Mouse (Mus musculus) limb, embryonic 11.5 days (tissue): ENCODE measurements around the gene Atg7. TPM values are rescaled to one million over a fixed set of nuclear protein-coding genes. Genes with fewer than 3 reads are reported as not detected.

ENCODE experiments used
- ATAC-seq: fragments of 200-750 bp; cut with Nextera tagmentation; 2 replicates; pipeline ENCODE4 v1.8.0; 2017; ENCODE audit warnings: low read depth; ENCODE audit not compliant: insufficient number of reproducible peaks, low FRiP score, low TSS enrichment
- DNase-seq: peaks from one replicate; pipeline ENCODE4 v3.0.0-alpha.2; 2015; ENCODE audit warnings: low spot score
- H3K27ac ChIP-seq: fragments of 300-500 bp; sonication (generic); replicated peaks from 2 replicates; pipeline ENCODE4 v1.5.1; 2014; ENCODE audit warnings: low read depth, mild to moderate bottlenecking, low read length
- H3K27me3 ChIP-seq: fragments of 300-500 bp; sonication (generic); 2 replicates; pipeline ENCODE4 v1.6.1; 2014; ENCODE audit warnings: mild to moderate bottlenecking, low read length, mixed read lengths; ENCODE audit not compliant: control insufficient read depth, insufficient read depth
- H3K36me3 ChIP-seq: fragments of 300-500 bp; sonication (generic); 2 replicates; pipeline ENCODE4 v1.6.1; 2014; ENCODE audit warnings: mild to moderate bottlenecking, low read length, moderate library complexity, mixed read lengths; ENCODE audit not compliant: control insufficient read depth, insufficient read depth
- H3K4me1 ChIP-seq: fragments of 300-500 bp; sonication (generic); 2 replicates; pipeline ENCODE4 v1.6.1; 2014; ENCODE audit warnings: low read length, mixed read lengths; ENCODE audit not compliant: control insufficient read depth, insufficient read depth
- H3K4me2 ChIP-seq: fragments of 300-500 bp; sonication (generic); 2 replicates; pipeline ENCODE4 v1.6.1; 2014; ENCODE audit warnings: low read depth, mild to moderate bottlenecking, moderate library complexity; ENCODE audit not compliant: severe bottlenecking
- H3K4me3 ChIP-seq: fragments of 300-500 bp; sonication (generic); 2 replicates; pipeline ENCODE4 v1.5.1; 2014; ENCODE audit warnings: low read depth, low read length
- H3K9ac ChIP-seq: fragments of 300-500 bp; sonication (generic); 2 replicates; pipeline ENCODE4 v1.6.1; 2014; ENCODE audit warnings: mild to moderate bottlenecking, low read length
- H3K9me3 ChIP-seq: fragments of 300-500 bp; sonication (generic); 2 replicates; pipeline ENCODE4 v1.6.1; 2016; ENCODE audit warnings: low read length; ENCODE audit not compliant: control insufficient read depth
- WGBS: fragments of 180-500 bp; shearing (Covaris S2); extraction: QIAGEN DNeasy Blood & Tissue Kit; methylation state at CpG from one replicate; pipeline ENCODE4 v1.1.7; 2014; 5-methylcytosine and 5-hydroxymethylcytosine counted together
- polyA plus RNA-seq: library from polyadenylated mRNA; unstranded; fragments of >200 nt; fragmentation: Nextera tagmentation; extraction: Ambion mirVana; gene quantifications from 2 replicates; pipeline ENCODE4 v1.2.1, GENCODE M21; 2014

The Atg7 gene
- polyA plus RNA-seq, 1 experiment from 2014 or later = 18.9 TPM

GRCm38 (mm10) chr6:114674771-114675170 lies 31.9 kb downstream of the Atg7 start:
- H3K4me2 ChIP-seq = no peak overlapping the region
- H3K9ac ChIP-seq = no peak overlapping the region
- peaks cover 3% of the 10 kb centered on the region; the same call in 1 of the 2 replicates for H3K9me3 ChIP-seq
- no peaks in the 10 kb centered on the region for H3K4me1 ChIP-seq
- H3K27me3 ChIP-seq = no peaks in the 10 kb centered on the region
- H3K27ac ChIP-seq = no peak overlapping the region
- no peak for DNase-seq
- no peaks in the 10 kb centered on the region for H3K36me3 ChIP-seq
- no peak for ATAC-seq
- no peak overlapping the region for H3K4me3 ChIP-seq

- H3K9me3 ChIP-seq = peaks cover 3% of the 10 kb centered on the region; the same call in 1 of the 2 replicates
- DNase-seq (no peak), ATAC-seq (no peak)
- no peaks in the 10 kb centered on the region for H3K36me3 ChIP-seq
- H3K9ac ChIP-seq = no peak overlapping the region
- H3K27me3 ChIP-seq = no peaks in the 10 kb centered on the region
- 40% methylated on average over 5 of the region's 5 CpGs for WGBS
- H3K27ac ChIP-seq = no peak overlapping the region
- H3K4me3 ChIP-seq = no peak overlapping the region
- no peak overlapping the region for H3K4me2 ChIP-seq
- H3K4me1 ChIP-seq = no peaks in the 10 kb centered on the region
Measured at GRCm38 (mm10) chr6:114676091-114676490, 33.2 kb downstream of the Atg7 start.

GRCm38 (mm10) chr6:114682092-114682711 lies 39.3 kb downstream of the Atg7 start:
- Histone ChIP-seq H3K4me3 (no peak overlapping the region), H3K4me1 (no peaks in the 10 kb centered on the region), H3K9ac (no peak overlapping the region), H3K9me3 (no peaks in the 10 kb centered on the region), H3K36me3 (no peaks in the 10 kb centered on the region), H3K27me3 (no peaks in the 10 kb centered on the region), H3K4me2 (no peak overlapping the region), H3K27ac (no peak overlapping the region)
- DNase-seq = no peak
- WGBS = 60% methylated on average over 9 of the region's 9 CpGs
- no peak for ATAC-seq

- H3K9me3 ChIP-seq = no peaks in the 10 kb centered on the region
- H3K27me3 ChIP-seq = no peaks in the 10 kb centered on the region
- ATAC-seq (no peak), DNase-seq (no peak)
- H3K4me3 ChIP-seq = no peak overlapping the region
- H3K4me1 ChIP-seq = no peaks in the 10 kb centered on the region
- H3K36me3 ChIP-seq = no peaks in the 10 kb centered on the region
- 76% methylated on average over 1 of the region's 1 CpGs for WGBS
- no peak overlapping the region for H3K27ac ChIP-seq
- no peak overlapping the region for H3K4me2 ChIP-seq
- no peak overlapping the region for H3K9ac ChIP-seq
Measured at GRCm38 (mm10) chr6:114683741-114684140, 40.8 kb downstream of the Atg7 start.

GRCm38 (mm10) chr6:114684407-114684806 lies 41.5 kb downstream of the Atg7 start:
- Histone ChIP-seq H3K4me1 (no peaks in the 10 kb centered on the region), H3K9ac (no peak overlapping the region), H3K4me3 (no peak overlapping the region), H3K9me3 (no peaks in the 10 kb centered on the region), H3K4me2 (no peak overlapping the region), H3K36me3 (no peaks in the 10 kb centered on the region), H3K27me3 (no peaks in the 10 kb centered on the region), H3K27ac (no peak overlapping the region)
- 39% methylated on average over 3 of the region's 3 CpGs for WGBS
- ATAC-seq (no peak), DNase-seq (no peak)

- Histone ChIP-seq H3K4me1 (no peaks in the 10 kb centered on the region), H3K27me3 (no peaks in the 10 kb centered on the region), H3K9me3 (no peaks in the 10 kb centered on the region), H3K4me2 (no peak overlapping the region), H3K36me3 (no peaks in the 10 kb centered on the region), H3K4me3 (no peak overlapping the region), H3K9ac (no peak overlapping the region), H3K27ac (no peak overlapping the region)
- 87% methylated on average over 1 of the region's 1 CpGs for WGBS
- ATAC-seq (no peak), DNase-seq (no peak)
Measured at GRCm38 (mm10) chr6:114685412-114685811, 42.5 kb downstream of the Atg7 start.

- H3K27me3 ChIP-seq = no peaks in the 10 kb centered on the region
- ATAC-seq = no peak
- H3K9ac ChIP-seq = no peak overlapping the region
- H3K4me1 ChIP-seq = no peaks in the 10 kb centered on the region
- H3K4me2 ChIP-seq = no peak overlapping the region
- 100% methylated on average over 1 of the region's 1 CpGs for WGBS
- DNase-seq = no peak
- no peaks in the 10 kb centered on the region for H3K9me3 ChIP-seq
- H3K27ac ChIP-seq = no peak overlapping the region
- H3K36me3 ChIP-seq = no peaks in the 10 kb centered on the region
- H3K4me3 ChIP-seq = no peak overlapping the region
Measured at GRCm38 (mm10) chr6:114687035-114687434, 44.1 kb downstream of the Atg7 start.

GRCm38 (mm10) chr6:114690661-114691060 lies 47.8 kb downstream of the Atg7 start:
- DNase-seq (no peak), ATAC-seq (no peak)
- Histone ChIP-seq H3K27me3 (no peaks in the 10 kb centered on the region), H3K4me1 (no peaks in the 10 kb centered on the region), H3K4me2 (no peak overlapping the region), H3K36me3 (no peaks in the 10 kb centered on the region), H3K9me3 (no peaks in the 10 kb centered on the region), H3K4me3 (no peak overlapping the region), H3K27ac (no peak overlapping the region), H3K9ac (no peak overlapping the region)
- WGBS = 40% methylated on average over 2 of the region's 2 CpGs

GRCm38 (mm10) chr6:114691530-114691929 lies 48.6 kb downstream of the Atg7 start:
- Histone ChIP-seq H3K4me3 (no peak overlapping the region), H3K4me2 (no peak overlapping the region), H3K9ac (no peak overlapping the region), H3K4me1 (no peaks in the 10 kb centered on the region), H3K27me3 (no peaks in the 10 kb centered on the region), H3K9me3 (no peaks in the 10 kb centered on the region), H3K27ac (no peak overlapping the region), H3K36me3 (no peaks in the 10 kb centered on the region)
- WGBS = 86% methylated on average over 6 of the region's 6 CpGs
- DNase-seq = no peak
- no peak for ATAC-seq
